Mouse (Mus musculus): ENCODE measurements around the gene Man1a. TPM values are rescaled to one million over a fixed set of nuclear protein-coding genes. Genes with fewer than 3 reads are reported as not detected.

Gene Man1a
- polyA plus RNA-seq, 1 experiment = not detected

- TF ChIP-seq GATA1 (IDR thresholded peaks at IDR 0.05; ENCODE audit: low read length) = no peak
Measured at GRCm38 (mm10) chr10:53922236-53922635, 154.2 kb downstream of the Man1a start.

- TF ChIP-seq GATA1 (IDR thresholded peaks at IDR 0.05; ENCODE audit: low read length) = no peak
Measured at GRCm38 (mm10) chr10:53917517-53917916, 158.9 kb downstream of the Man1a start.

GRCm38 (mm10) chr10:53915719-53916118 lies 160.7 kb downstream of the Man1a start:
- TF ChIP-seq GATA1 (IDR thresholded peaks at IDR 0.05; ENCODE audit: low read length) = no peak

GRCm38 (mm10) chr10:53914974-53915609 lies 161.3 kb downstream of the Man1a start:
- TF ChIP-seq GATA1 (IDR thresholded peaks at IDR 0.05; ENCODE audit: low read length) = no peak

- TF ChIP-seq GATA1 (IDR thresholded peaks at IDR 0.05; ENCODE audit: low read length) = no peak
Measured at GRCm38 (mm10) chr10:53913546-53914312, 162.7 kb downstream of the Man1a start.

- no peak for TF ChIP-seq GATA1 (IDR thresholded peaks at IDR 0.05; ENCODE audit: low read length)
Measured at GRCm38 (mm10) chr10:53889512-53889911, 186.9 kb downstream of the Man1a start.

GRCm38 (mm10) chr10:53888382-53889110 lies 187.9 kb downstream of the Man1a start:
- TF ChIP-seq GATA1 (IDR thresholded peaks at IDR 0.05; ENCODE audit: low read length) = no peak

GRCm38 (mm10) chr10:53886475-53886874 lies 189.9 kb downstream of the Man1a start:
- no peak for TF ChIP-seq GATA1 (IDR thresholded peaks at IDR 0.05; ENCODE audit: low read length)

- TF ChIP-seq GATA1 (IDR thresholded peaks at IDR 0.05; ENCODE audit: low read length) = no peak
Measured at GRCm38 (mm10) chr10:53881310-53881709, 195.1 kb downstream of the Man1a start.

GRCm38 (mm10) chr10:53875896-53876295 lies 200.5 kb downstream of the Man1a start:
- no peak for TF ChIP-seq GATA1 (IDR thresholded peaks at IDR 0.05; ENCODE audit: low read length)

GRCm38 (mm10) chr10:53874191-53874590 lies 202.2 kb downstream of the Man1a start:
- no peak for TF ChIP-seq GATA1 (IDR thresholded peaks at IDR 0.05; ENCODE audit: low read length)

- no peak for TF ChIP-seq GATA1 (IDR thresholded peaks at IDR 0.05; ENCODE audit: low read length)
Measured at GRCm38 (mm10) chr10:53863486-53864357, 212.7 kb downstream of the Man1a start.

GRCm38 (mm10) chr10:53859879-53860278 lies 216.5 kb downstream of the Man1a start:
- no peak for TF ChIP-seq GATA1 (IDR thresholded peaks at IDR 0.05; ENCODE audit: low read length)

GRCm38 (mm10) chr10:53859224-53859623 lies 217.2 kb downstream of the Man1a start:
- no peak for TF ChIP-seq GATA1 (IDR thresholded peaks at IDR 0.05; ENCODE audit: low read length)
